Mouse (Mus musculus) kidney, adult 2 months (tissue): ENCODE measurements at regions not wholly inside any gene's neighbourhood (a gene's known extent, or its start where the extent isn't known, plus 50 kb on each side); places are given as distances from the start of the nearest gene placed in this dataset.

Experiments
- CTCF ChIP-seq: fragments of 200-500 bp; conservative IDR thresholded peaks from 2 replicates; pipeline ENCODE4 v1.5.1; 2011; ENCODE audit warnings: low read depth, mild to moderate bottlenecking, control low read depth, low read length, moderate library complexity, mixed read lengths; ENCODE audit not compliant: insufficient read depth, insufficient read length
- POLR2A ChIP-seq: fragments of 200-500 bp; IDR thresholded peaks from one replicate; pipeline ENCODE4 v1.6.1; 2011; ENCODE audit warnings: low read depth, low read length, control low read depth

- TF ChIP-seq POLR2A: no peak
- TF ChIP-seq CTCF: no peak
These were observed 188.0 kb upstream of the Prickle1 start for GRCm38 (mm10) chr15:93783736-93784135.
